Mouse (Mus musculus) limb, embryonic 11.5 days (tissue): ENCODE measurements at regions not wholly inside any gene's neighbourhood (a gene's known extent, or its start where the extent isn't known, plus 50 kb on each side); places are given as distances from the start of the nearest gene placed in this dataset.

Source experiments
- ATAC-seq: fragments of 200-750 bp; cut with Nextera tagmentation; 2 replicates; pipeline ENCODE4 v1.8.0; 2017; ENCODE audit warnings: low read depth; ENCODE audit not compliant: insufficient number of reproducible peaks, low FRiP score, low TSS enrichment
- DNase-seq: peaks from one replicate; pipeline ENCODE4 v3.0.0-alpha.2; 2015; ENCODE audit warnings: low spot score
- H3K27ac ChIP-seq: fragments of 300-500 bp; sonication (generic); replicated peaks from 2 replicates; pipeline ENCODE4 v1.5.1; 2014; ENCODE audit warnings: low read depth, mild to moderate bottlenecking, low read length
- H3K27me3 ChIP-seq: fragments of 300-500 bp; sonication (generic); 2 replicates; pipeline ENCODE4 v1.6.1; 2014; ENCODE audit warnings: mild to moderate bottlenecking, low read length, mixed read lengths; ENCODE audit not compliant: control insufficient read depth, insufficient read depth
- H3K36me3 ChIP-seq: fragments of 300-500 bp; sonication (generic); 2 replicates; pipeline ENCODE4 v1.6.1; 2014; ENCODE audit warnings: mild to moderate bottlenecking, low read length, moderate library complexity, mixed read lengths; ENCODE audit not compliant: control insufficient read depth, insufficient read depth
- H3K4me1 ChIP-seq: fragments of 300-500 bp; sonication (generic); 2 replicates; pipeline ENCODE4 v1.6.1; 2014; ENCODE audit warnings: low read length, mixed read lengths; ENCODE audit not compliant: control insufficient read depth, insufficient read depth
- H3K4me2 ChIP-seq: fragments of 300-500 bp; sonication (generic); 2 replicates; pipeline ENCODE4 v1.6.1; 2014; ENCODE audit warnings: low read depth, mild to moderate bottlenecking, moderate library complexity; ENCODE audit not compliant: severe bottlenecking
- H3K4me3 ChIP-seq: fragments of 300-500 bp; sonication (generic); 2 replicates; pipeline ENCODE4 v1.5.1; 2014; ENCODE audit warnings: low read depth, low read length
- H3K9ac ChIP-seq: fragments of 300-500 bp; sonication (generic); 2 replicates; pipeline ENCODE4 v1.6.1; 2014; ENCODE audit warnings: mild to moderate bottlenecking, low read length
- H3K9me3 ChIP-seq: fragments of 300-500 bp; sonication (generic); 2 replicates; pipeline ENCODE4 v1.6.1; 2016; ENCODE audit warnings: low read length; ENCODE audit not compliant: control insufficient read depth
- WGBS: fragments of 180-500 bp; shearing (Covaris S2); extraction: QIAGEN DNeasy Blood & Tissue Kit; methylation state at CpG from one replicate; pipeline ENCODE4 v1.1.7; 2014; 5-methylcytosine and 5-hydroxymethylcytosine counted together

DNA sequence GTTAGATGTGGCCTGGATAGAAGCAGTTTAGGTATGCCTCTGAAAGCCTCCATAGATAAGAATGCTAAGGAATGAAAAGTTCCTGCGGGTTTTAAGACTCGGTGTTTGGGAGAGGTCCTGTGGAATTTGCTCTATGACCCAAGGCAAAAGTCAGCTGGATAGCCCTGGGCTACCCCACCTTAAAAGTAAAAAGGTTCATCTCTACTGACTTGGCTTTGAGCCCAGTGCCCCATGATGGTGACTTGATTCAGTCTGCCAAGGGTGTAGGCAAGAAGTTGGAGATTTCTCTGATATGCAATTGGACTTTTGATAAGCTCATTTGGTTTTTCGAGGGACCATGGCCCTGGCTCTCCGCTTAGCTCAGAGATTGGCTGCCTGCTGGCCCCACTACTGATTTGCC lies 78.8 kb upstream of the Herc3 start:
- no peaks in the 10 kb centered on the region for H3K9me3 ChIP-seq
- H3K4me3 ChIP-seq = no peak overlapping the region
- 93% methylated on average over 4 of the region's 4 CpGs for WGBS
- DNase-seq = no peak
- H3K4me1 ChIP-seq = no peaks in the 10 kb centered on the region
- H3K27ac ChIP-seq = no peak overlapping the region
- H3K27me3 ChIP-seq = no peaks in the 10 kb centered on the region
- ATAC-seq = no peak
- no peak overlapping the region for H3K4me2 ChIP-seq
- no peaks in the 10 kb centered on the region for H3K36me3 ChIP-seq
- H3K9ac ChIP-seq = no peak overlapping the region

DNA sequence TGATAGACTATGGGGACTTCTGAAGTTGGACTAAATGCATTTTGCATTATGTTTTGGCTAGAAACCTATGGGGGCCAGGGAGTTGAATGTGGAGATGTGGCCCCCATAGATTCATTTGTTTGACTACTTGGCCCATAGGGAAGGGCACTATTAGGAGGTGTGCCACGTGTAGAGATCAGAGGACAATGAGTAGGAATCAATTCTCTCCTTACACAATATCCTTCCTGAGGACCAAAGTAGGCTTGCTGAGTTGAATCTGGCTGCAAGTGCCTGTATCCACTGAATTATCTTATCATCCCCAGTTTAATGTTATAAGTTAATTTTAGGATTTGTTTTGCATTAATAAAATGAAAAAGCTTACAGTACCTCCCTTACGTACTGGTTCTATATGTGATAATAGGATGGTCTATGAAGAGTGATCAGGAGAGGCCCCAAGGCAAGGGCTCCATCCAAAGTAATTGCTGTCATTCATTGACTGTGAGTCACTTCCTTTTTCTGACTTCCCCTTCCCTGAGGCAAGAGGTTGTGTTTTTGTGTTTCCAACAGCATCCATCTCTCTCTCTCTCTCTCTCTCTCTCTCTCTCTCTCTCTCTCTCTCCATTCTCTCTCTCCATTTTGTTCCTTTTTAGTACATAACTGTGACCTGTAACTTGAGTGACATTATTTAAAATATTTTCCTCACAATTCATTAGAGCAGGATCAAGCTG lies 74.8 kb upstream of the Herc3 start:
- Histone ChIP-seq H3K4me1 (no peaks in the 10 kb centered on the region), H3K9me3 (no peaks in the 10 kb centered on the region), H3K36me3 (no peaks in the 10 kb centered on the region), H3K4me2 (no peak overlapping the region), H3K27ac (no peak overlapping the region), H3K4me3 (no peak overlapping the region), H3K9ac (no peak overlapping the region), H3K27me3 (no peaks in the 10 kb centered on the region)
- 68% methylated on average over 2 of the region's 2 CpGs for WGBS
- DNase-seq = no peak
- no peak for ATAC-seq

DNA sequence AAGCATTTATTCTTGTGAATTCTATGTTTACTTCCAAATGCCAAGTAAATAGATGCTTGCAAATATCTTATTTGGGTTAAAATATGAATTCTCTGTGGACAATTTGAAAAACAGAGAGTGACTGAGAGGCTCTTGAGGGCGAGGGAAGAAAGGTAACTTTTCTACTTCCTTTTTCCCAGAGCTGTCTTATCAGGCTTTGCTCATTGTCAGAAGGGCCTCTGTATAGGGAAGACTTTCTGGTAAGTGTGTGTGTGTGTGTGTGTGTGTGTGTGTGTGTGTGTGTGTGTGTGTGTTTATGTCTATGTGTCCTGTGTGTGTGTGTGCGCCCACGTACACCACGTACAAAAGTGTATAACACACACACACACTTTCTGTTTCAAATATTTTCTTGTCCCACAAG lies 73.9 kb upstream of the Herc3 start:
- 90% methylated on average over 4 of the region's 4 CpGs for WGBS
- Histone ChIP-seq H3K9me3 (no peaks in the 10 kb centered on the region), H3K4me2 (no peak overlapping the region), H3K27me3 (no peaks in the 10 kb centered on the region), H3K27ac (no peak overlapping the region), H3K4me3 (no peak overlapping the region), H3K9ac (no peak overlapping the region), H3K36me3 (no peaks in the 10 kb centered on the region), H3K4me1 (no peaks in the 10 kb centered on the region)
- ATAC-seq (no peak), DNase-seq (no peak)

DNA sequence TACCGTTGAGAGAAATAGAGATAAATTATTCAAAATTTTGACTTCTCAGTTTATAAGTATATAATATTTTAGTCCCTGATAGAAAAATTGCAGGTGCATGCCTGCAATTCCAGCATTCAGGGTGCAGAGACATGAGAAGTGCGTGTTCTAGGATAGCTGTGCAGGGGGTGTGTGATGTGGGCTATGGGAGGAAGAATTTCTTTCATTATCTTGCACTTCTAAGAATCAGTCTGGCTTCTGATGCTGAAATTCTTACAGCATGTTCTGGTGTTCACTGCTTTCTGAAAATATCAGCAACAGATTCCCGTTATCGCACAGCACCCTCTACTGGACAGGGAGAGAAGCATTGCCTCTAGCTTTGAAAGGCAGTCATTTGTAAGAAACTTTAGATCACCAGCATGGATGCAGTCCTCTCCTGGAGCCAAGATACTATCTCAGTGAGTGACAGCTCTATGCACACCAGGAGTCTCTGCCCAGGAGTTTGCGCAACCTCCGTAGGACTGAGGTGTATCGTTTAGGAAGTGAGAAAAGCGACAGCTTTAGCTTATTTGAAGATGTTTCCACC lies 60.5 kb upstream of the Herc3 start:
- 22% methylated on average over 8 of the region's 8 CpGs for WGBS

DNA sequence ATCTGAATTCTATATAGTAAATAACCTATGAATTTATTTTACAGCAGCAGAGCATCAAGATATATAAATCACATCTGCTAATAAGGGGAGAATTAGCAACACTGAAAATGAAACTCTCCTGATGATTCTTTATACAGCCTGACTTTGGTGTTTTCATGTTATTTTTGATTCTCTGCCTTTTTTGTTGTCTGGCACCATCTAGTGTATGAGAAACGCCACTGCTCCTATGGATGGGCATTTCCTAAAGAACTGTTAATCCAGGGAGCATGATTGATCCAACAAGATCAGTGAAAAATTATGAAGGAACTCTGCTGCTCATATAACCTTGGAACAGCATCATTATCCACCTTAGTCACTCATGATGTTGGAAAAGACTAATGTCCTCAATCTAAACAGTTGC lies 59.3 kb upstream of the Herc3 start:
- peak; percentile 22 for DNase-seq
- H3K9me3 ChIP-seq = no peaks in the 10 kb centered on the region
- ATAC-seq = no peak

More for the DNA sequence above, 60.5 kb upstream of the Herc3 start:
- Histone ChIP-seq H3K4me3 (no peak overlapping the region), H3K27me3 (no peaks in the 10 kb centered on the region), H3K9ac (no peak overlapping the region), H3K9me3 (no peaks in the 10 kb centered on the region), H3K27ac (no peak overlapping the region), H3K4me1 (no peaks in the 10 kb centered on the region), H3K36me3 (no peaks in the 10 kb centered on the region), H3K4me2 (no peak overlapping the region)
- no peak for ATAC-seq
- DNase-seq = peak; percentile 78

More for the DNA sequence above, 59.3 kb upstream of the Herc3 start:
- no peaks in the 10 kb centered on the region for H3K27me3 ChIP-seq
- no peak overlapping the region for H3K4me3 ChIP-seq
- H3K27ac ChIP-seq = no peak overlapping the region
- no peaks in the 10 kb centered on the region for H3K4me1 ChIP-seq
- H3K36me3 ChIP-seq = no peaks in the 10 kb centered on the region
- no peak overlapping the region for H3K4me2 ChIP-seq
- 3% methylated on average over 1 of the region's 1 CpGs for WGBS
- no peak overlapping the region for H3K9ac ChIP-seq
